Mouse (Mus musculus) E14TG2a.4 (cell line): ENCODE measurements around the gene Map4k2.

Experiments used
- CTCF ChIP-seq: conservative IDR thresholded peaks from 2 replicates; pipeline ENCODE4 v1.5.1; 2014; ENCODE audit warnings: low read length
- POU5F1 ChIP-seq: IDR thresholded peaks from 2 replicates; pipeline ENCODE4 v1.6.1; 2014; ENCODE audit warnings: low read length, borderline replicate concordance

DNA sequence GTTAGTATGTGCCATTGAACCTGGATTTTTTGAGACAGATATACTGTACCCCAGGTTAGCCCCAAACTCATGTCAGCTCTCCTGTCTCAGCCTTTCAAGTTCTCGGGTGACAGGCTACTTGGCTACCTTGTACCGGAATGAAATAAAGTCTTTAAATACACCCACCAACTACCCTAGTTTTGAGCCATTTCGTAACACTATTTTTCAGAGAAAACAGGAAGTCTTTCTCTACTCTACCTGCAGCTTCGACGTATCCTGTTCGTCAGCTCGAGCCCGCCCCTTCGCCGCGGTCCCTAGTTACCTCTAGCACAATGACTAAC is 22.1 kb downstream of the Map4k2 start:
- TF ChIP-seq CTCF: no peak
- no peak for TF ChIP-seq POU5F1
